Mouse (Mus musculus): ENCODE measurements around the gene Ccnyl1. TPM values are rescaled to one million over a fixed set of nuclear protein-coding genes. Genes with fewer than 3 reads are reported as not detected.
A peak's percentile ranks its signal among the peaks of the same experiment; 100 is the strongest.

Gene Ccnyl1
- polyA plus RNA-seq (2012; rRNA removed) = 39.5 TPM in 2 replicates

DNA sequence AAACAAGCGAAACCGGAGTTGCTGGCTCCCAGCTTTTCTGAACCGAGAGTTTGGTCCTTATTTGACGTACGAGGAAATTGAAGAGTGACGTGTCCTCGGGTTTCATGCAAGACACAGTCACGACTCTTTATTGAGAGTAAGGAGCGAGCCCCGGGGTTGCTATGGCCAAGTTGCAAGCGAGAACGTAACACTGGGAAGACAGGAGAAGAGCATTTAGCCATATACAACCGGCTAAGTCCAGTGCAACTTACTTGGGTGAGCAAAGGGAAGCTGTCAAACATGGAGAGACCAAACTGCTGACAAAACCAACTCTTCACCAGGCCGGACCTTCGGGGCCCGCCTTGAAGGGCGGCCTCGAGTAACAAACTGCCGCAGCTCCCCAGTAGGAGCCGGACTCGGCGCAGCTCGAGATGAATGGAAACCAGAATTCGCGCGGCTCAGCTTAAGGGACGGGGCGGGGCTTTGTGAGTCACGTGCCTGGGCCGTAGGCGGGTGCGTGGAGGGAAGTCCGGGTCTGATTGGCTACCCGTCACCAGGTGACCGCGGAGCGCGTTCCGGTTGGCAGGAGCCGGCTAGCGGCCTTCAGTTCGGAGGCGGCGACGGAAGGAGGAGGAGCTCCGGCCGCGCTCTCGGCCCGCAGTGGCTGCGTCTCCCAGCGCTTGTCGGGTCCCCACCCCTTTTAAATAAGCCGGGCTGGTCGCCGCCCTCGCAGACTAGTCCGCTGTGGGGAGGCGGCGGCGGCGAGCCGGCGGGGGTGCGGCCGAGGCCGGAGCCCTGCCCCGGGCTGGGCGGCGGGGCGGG is at the start of gene Ccnyl1:
Ccnyl1 (plus strand) TSS at position 243 of the 801 bp plus-strand sequence.
- peak; percentile 84 for TF ChIP-seq POLR2A (IDR thresholded peaks at IDR 0.05; ENCODE audit: borderline replicate concordance, extremely low read depth, insufficient read depth, insufficient read length, poor library complexity, severe bottlenecking)
- TF ChIP-seq CTCF (IDR thresholded peaks at IDR 0.05; ENCODE audit: borderline replicate concordance, extremely low read depth, insufficient read depth, insufficient read length) = no peak
- peak; percentile 100 for DNase-seq (ENCODE audit: low read depth)

DNA sequence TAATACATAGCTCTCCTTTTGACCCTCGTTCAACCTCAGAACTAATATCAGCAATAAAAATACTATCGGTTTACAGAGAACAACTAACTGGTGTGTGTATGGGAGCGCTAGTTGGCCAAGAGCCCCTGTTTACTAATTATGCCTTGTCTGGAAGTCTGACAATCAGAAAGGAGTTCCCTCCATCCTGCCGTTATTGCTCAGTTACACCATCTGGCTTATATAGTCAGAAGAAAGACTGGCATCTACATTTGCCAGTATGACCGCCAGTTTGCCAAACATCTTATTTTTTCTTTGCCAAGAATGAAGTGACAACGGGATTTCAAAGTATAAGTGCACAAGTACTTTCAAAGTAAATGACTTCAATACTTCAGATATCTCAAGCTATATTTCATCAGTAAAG is 49.2 kb upstream of the Ccnyl1 start:
- DNase-seq (ENCODE audit: low read depth) = peak; percentile 68
- no peak for TF ChIP-seq CTCF (IDR thresholded peaks at IDR 0.05; ENCODE audit: borderline replicate concordance, extremely low read depth, insufficient read depth, insufficient read length)
- TF ChIP-seq POLR2A (IDR thresholded peaks at IDR 0.05; ENCODE audit: borderline replicate concordance, extremely low read depth, insufficient read depth, insufficient read length, poor library complexity, severe bottlenecking) = no peak

DNA sequence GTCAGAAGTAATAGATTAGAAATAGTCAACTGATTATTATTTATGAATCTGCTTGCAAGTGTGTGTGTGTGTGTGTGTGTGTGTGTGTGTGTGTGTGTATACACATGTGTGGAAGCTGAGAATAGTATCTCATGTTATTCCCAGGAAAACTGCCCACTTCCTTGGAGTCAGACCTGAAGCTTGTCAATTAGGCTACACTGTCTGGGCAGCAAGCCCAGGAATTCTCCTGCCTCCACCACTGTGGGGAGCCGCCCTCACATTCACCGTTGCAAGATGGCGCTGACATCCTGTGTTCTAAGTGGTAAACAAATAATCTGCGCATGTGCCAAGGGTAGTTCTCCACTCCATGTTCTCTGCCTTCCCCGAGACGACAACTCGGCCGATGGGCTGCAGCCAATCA is 47.7 kb upstream of the Ccnyl1 start:
- peak; percentile 63 for DNase-seq (ENCODE audit: low read depth)

DNA sequence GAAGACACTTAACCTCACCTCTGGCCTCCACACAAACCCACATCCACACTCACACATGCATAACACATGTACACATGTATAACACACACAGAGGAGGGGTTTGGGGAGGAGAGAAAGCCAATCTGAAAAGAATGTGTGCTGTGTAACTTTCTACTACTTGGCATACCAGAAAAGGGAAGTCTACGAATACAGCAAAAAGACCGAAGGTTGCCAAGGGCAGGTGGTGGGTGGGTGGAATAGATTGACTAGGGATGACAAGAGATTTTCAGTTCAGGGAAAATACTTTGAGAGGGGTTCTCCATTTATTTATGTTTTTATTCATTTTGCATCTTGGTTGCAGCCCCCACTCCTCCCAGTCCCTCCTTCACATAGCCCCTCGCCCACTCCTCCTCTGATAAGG is 45.7 kb upstream of the Ccnyl1 start:
- no peak for DNase-seq (ENCODE audit: low read depth)
- TF ChIP-seq CTCF (IDR thresholded peaks at IDR 0.05; ENCODE audit: borderline replicate concordance, extremely low read depth, insufficient read depth, insufficient read length) (no peak), POLR2A (IDR thresholded peaks at IDR 0.05; ENCODE audit: borderline replicate concordance, extremely low read depth, insufficient read depth, insufficient read length, poor library complexity, severe bottlenecking) (no peak)

DNA sequence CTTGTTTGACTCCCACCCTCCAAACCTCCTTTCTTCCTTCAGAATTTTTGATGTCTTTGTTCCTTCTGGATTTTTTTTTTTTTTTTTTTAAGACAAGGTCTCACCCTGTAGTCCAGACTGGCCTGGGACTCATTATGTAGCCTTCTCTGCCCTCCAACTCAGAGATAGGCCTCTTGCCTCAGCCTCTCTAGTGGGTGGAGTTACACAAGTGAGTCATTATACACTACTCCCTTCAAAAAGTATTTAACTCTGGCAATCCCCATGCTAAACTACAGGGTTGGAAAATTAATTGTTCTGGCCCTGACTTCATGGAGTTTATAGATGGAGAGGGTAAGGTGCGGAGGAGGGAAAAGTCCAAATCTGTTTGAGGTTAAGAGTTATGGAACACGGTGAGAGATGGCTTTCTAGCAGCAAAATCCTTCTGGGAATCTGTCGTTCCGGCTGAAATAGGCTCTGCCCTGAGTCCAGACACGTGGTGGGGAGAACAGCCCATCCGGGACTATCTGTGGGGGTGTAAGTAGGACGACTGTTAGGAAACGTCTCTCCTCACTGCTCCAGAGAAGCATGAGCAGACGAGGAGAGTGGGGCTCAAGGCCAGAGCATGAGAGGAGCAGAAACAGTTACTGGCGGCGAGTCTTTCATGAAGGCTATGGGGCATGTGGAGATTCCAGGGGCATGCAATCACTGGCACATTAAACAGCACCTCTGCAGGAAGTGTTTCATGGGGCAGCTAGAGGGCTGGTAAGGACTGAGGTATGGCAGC is 40.7 kb upstream of the Ccnyl1 start:
- DNase-seq (ENCODE audit: low read depth) = no peak
- TF ChIP-seq CTCF (IDR thresholded peaks at IDR 0.05; ENCODE audit: borderline replicate concordance, extremely low read depth, insufficient read depth, insufficient read length) = no peak

DNA sequence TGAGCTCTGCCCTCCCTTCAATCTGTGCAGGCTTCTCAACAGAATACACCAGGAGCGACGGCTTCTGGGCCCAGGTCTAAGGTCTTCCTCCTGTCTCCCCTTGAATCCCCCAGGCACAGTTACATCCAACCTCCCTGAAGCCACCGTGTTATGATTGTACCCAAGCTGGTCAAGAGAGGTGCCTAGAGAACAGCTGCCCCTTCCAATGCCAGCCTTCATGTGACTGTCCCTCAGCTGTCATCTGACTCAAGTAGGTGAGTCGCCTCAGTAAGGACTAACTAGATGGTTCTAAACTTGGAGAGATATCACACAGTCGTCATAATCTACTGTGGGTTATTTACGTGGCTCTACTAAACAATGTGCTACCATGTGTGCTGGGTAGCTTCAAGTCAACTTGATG is 36.6 kb upstream of the Ccnyl1 start:
- TF ChIP-seq POLR2A (IDR thresholded peaks at IDR 0.05; ENCODE audit: borderline replicate concordance, extremely low read depth, insufficient read depth, insufficient read length, poor library complexity, severe bottlenecking) = no peak
- no peak for TF ChIP-seq CTCF (IDR thresholded peaks at IDR 0.05; ENCODE audit: borderline replicate concordance, extremely low read depth, insufficient read depth, insufficient read length)

DNA sequence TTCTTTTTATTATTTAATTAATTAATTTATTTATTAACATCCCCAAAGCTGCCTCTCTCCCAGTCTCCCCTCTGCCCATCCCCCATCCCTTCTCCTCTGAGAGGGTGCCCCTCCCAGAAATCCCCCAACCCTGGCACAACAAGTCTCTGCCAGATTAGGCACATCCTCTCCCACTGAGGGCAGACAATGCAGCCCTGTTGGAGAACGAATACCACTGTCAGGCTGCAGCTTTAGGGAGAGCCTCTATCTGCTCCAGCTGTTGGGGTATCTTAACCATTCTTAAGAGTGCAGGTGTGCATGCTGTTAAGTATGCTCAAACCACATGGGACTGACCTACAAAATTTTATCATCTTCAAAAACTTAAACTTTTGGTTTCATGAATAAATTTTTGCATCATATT is 34.8 kb upstream of the Ccnyl1 start:
- TF ChIP-seq POLR2A (IDR thresholded peaks at IDR 0.05; ENCODE audit: borderline replicate concordance, extremely low read depth, insufficient read depth, insufficient read length, poor library complexity, severe bottlenecking) = no peak
- TF ChIP-seq CTCF (IDR thresholded peaks at IDR 0.05; ENCODE audit: borderline replicate concordance, extremely low read depth, insufficient read depth, insufficient read length) = no peak
- DNase-seq (ENCODE audit: low read depth) = peak; percentile 15

More for the DNA sequence above, 36.6 kb upstream of the Ccnyl1 start:
- no peak for DNase-seq (ENCODE audit: low read depth)

DNA sequence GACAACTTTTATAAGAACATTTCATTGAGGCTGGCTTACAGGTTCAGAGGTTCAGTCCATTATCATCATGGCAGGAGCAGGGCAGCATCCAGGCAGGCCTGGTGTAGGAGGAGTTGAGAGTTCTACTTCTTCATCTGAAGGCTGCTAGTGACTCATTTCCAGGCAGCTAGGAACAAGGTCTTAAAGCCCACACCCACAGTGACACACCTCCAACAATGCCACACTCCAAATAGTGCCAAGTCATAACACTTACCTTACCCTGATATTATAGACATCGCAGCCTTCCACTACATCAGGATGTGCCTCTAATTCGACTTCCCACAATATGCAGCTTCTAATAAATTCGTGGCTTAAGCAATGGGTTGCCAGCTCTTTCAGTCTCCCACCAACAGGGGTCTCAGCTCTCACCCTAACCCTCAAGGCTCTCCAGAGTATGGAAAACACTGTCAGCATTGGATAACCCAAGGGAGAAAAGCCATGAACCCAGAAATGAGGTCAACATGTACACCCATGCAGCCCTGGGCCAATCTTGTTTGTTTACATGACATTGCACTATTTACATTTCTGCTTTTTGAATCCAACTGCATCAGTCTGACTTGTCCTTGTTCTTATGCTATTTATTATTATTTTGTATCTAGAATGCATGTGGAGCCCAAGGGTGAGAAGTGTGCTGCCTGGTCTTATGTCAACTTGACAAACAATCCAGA is 33.7 kb upstream of the Ccnyl1 start:
- no peak for DNase-seq (ENCODE audit: low read depth)
- no peak for TF ChIP-seq CTCF (IDR thresholded peaks at IDR 0.05; ENCODE audit: borderline replicate concordance, extremely low read depth, insufficient read depth, insufficient read length)
- no peak for TF ChIP-seq POLR2A (IDR thresholded peaks at IDR 0.05; ENCODE audit: borderline replicate concordance, extremely low read depth, insufficient read depth, insufficient read length, poor library complexity, severe bottlenecking)

DNA sequence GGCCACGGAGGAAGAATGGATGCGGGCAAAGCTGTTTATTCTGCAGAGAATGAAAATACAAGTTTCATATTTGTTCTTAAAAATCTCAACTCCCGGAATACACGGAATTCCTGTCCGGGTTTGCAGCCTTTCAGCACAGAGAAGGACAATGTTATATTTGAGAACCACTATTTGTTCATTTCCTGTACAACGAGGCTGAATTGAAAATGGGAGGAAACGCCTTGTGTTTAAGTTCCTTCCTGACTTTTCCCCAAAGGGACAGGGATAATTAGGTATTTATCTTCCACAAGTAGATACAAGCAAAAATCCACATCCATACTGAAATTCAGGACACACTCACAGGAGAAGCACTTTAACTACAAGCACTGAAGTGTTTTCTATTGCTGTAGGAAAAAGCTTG is 31.4 kb upstream of the Ccnyl1 start:
- DNase-seq (ENCODE audit: low read depth) = no peak
- no peak for TF ChIP-seq CTCF (IDR thresholded peaks at IDR 0.05; ENCODE audit: borderline replicate concordance, extremely low read depth, insufficient read depth, insufficient read length)
- no peak for TF ChIP-seq POLR2A (IDR thresholded peaks at IDR 0.05; ENCODE audit: borderline replicate concordance, extremely low read depth, insufficient read depth, insufficient read length, poor library complexity, severe bottlenecking)

DNA sequence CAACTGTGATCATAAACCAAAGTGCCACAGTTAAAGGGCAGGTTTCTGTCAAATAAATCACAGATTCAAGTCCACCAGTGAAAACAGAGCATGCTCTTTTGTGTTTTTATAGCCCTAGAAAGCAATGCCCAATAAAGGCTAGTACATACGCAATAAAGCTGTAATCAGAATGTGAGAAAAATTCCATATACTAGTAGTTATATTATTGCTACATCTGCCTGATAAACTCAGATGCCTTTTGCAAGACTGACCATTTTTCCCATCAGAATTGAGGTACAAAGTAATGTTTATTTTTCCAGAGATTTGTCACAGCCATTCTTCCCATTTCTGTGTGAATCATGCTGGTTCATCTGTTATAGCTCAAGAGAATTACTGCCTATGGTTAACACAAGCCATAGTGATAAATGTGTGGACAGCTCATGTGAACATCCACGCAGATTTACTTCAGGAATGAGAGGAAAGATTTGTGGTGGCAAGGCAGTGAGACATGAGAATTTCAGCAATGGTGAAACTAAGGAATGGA is 23.1 kb upstream of the Ccnyl1 start:
- TF ChIP-seq CTCF (IDR thresholded peaks at IDR 0.05; ENCODE audit: borderline replicate concordance, extremely low read depth, insufficient read depth, insufficient read length) = no peak
- no peak for TF ChIP-seq POLR2A (IDR thresholded peaks at IDR 0.05; ENCODE audit: borderline replicate concordance, extremely low read depth, insufficient read depth, insufficient read length, poor library complexity, severe bottlenecking)
- no peak for DNase-seq (ENCODE audit: low read depth)

DNA sequence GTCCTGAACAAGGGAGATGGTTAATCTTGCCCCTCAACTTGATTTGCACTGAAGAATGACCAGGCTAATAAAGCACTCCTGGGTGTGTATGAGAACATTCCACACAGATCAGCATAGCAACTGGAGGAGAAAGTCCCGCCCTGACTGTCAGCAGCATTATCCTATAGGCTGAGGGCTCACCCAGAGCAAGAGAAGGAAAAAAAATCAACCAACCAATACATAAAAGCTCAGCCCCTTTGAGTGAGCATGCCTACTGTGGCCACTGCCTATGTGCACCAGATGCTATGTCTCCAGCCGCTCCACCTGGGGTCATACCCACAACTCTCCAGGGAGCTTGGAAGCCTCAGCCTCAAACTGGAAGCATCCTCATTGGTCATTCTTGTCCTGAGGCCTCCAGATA is 20.8 kb upstream of the Ccnyl1 start:
- TF ChIP-seq CTCF (IDR thresholded peaks at IDR 0.05; ENCODE audit: borderline replicate concordance, extremely low read depth, insufficient read depth, insufficient read length) (no peak), POLR2A (IDR thresholded peaks at IDR 0.05; ENCODE audit: borderline replicate concordance, extremely low read depth, insufficient read depth, insufficient read length, poor library complexity, severe bottlenecking) (no peak)
- DNase-seq (ENCODE audit: low read depth) = no peak

Measured in brain, embryonic 14.5 days (tissue).